Mouse (Mus musculus) embryo, embryonic 11.5 days (tissue): ENCODE measurements at regions not wholly inside any gene's neighbourhood (a gene's known extent, or its start where the extent isn't known, plus 50 kb on each side); places are given as distances from the start of the nearest gene placed in this dataset.

Source experiments
- DNase-seq: peaks from one replicate; pipeline ENCODE4 v3.0.0-alpha.2; 2012; ENCODE audit warnings: low read depth, low spot score

GRCm38 (mm10) chr3:70566140-70566857, 558.9 kb downstream of the Otol1 start:
- DNase-seq, result no peak

- DNase-seq, result no peak
Observed at GRCm38 (mm10) chr3:70594785-70595184, 587.4 kb downstream of the Otol1 start.
